Mouse (Mus musculus): ENCODE data around the gene Fam78a.

Fam78a gene

GRCm38 (mm10) chr2:32045375-32045774, 39.3 kb downstream of the Fam78a start:
- TF ChIP-seq GATA4 (IDR thresholded peaks at IDR 0.05; ENCODE audit: insufficient replicate concordance, low read length): no peak

- TF ChIP-seq GATA4 (IDR thresholded peaks at IDR 0.05; ENCODE audit: insufficient replicate concordance, low read length): no peak
Observed at GRCm38 (mm10) chr2:32043836-32044235, 40.8 kb downstream of the Fam78a start.

GRCm38 (mm10) chr2:32041087-32041486, 43.6 kb downstream of the Fam78a start:
- no peak for TF ChIP-seq GATA4 (IDR thresholded peaks at IDR 0.05; ENCODE audit: insufficient replicate concordance, low read length)

GRCm38 (mm10) chr2:32038661-32039081, 46.0 kb downstream of the Fam78a start:
- no peak for TF ChIP-seq GATA4 (IDR thresholded peaks at IDR 0.05; ENCODE audit: insufficient replicate concordance, low read length)

- no peak for TF ChIP-seq GATA4 (IDR thresholded peaks at IDR 0.05; ENCODE audit: insufficient replicate concordance, low read length)
Observed at GRCm38 (mm10) chr2:32037279-32037858, 47.3 kb downstream of the Fam78a start.

- no peak for TF ChIP-seq GATA4 (IDR thresholded peaks at IDR 0.05; ENCODE audit: insufficient replicate concordance, low read length)
Observed at GRCm38 (mm10) chr2:32034206-32034605, 50.5 kb downstream of the Fam78a start.

GRCm38 (mm10) chr2:32033436-32033835, 51.2 kb downstream of the Fam78a start:
- no peak for TF ChIP-seq GATA4 (IDR thresholded peaks at IDR 0.05; ENCODE audit: insufficient replicate concordance, low read length)

GRCm38 (mm10) chr2:32029636-32030035, 55.0 kb downstream of the Fam78a start:
- TF ChIP-seq GATA4 (IDR thresholded peaks at IDR 0.05; ENCODE audit: insufficient replicate concordance, low read length): no peak

GRCm38 (mm10) chr2:32024372-32024771, 60.3 kb downstream of the Fam78a start:
- no peak for TF ChIP-seq GATA4 (IDR thresholded peaks at IDR 0.05; ENCODE audit: insufficient replicate concordance, low read length)

GRCm38 (mm10) chr2:32020229-32020628, 64.4 kb downstream of the Fam78a start:
- TF ChIP-seq GATA4 (IDR thresholded peaks at IDR 0.05; ENCODE audit: insufficient replicate concordance, low read length): no peak

- TF ChIP-seq GATA4 (IDR thresholded peaks at IDR 0.05; ENCODE audit: insufficient replicate concordance, low read length): no peak
Observed at GRCm38 (mm10) chr2:32019704-32020103, 65.0 kb downstream of the Fam78a start.

GRCm38 (mm10) chr2:32008716-32009115, 75.9 kb downstream of the Fam78a start:
- no peak for TF ChIP-seq GATA4 (IDR thresholded peaks at IDR 0.05; ENCODE audit: insufficient replicate concordance, low read length)

- TF ChIP-seq GATA4 (IDR thresholded peaks at IDR 0.05; ENCODE audit: insufficient replicate concordance, low read length): no peak
Observed at GRCm38 (mm10) chr2:32008311-32008710, 76.3 kb downstream of the Fam78a start.

Measured in liver, adult (tissue).